Mouse (Mus musculus): ENCODE results near the gene Tk1. TPM values are rescaled to one million over a fixed set of nuclear protein-coding genes. Genes with fewer than 3 reads are reported as not detected.
"Not testable (repeated sequence)": the region's sequence is repeated elsewhere in the genome, so short reads cannot be mapped to it uniquely, and the experiment has no call there.

Tk1 gene
- polyA plus RNA-seq, 1 experiment from 2014 or later, result 57.9 TPM

DNA sequence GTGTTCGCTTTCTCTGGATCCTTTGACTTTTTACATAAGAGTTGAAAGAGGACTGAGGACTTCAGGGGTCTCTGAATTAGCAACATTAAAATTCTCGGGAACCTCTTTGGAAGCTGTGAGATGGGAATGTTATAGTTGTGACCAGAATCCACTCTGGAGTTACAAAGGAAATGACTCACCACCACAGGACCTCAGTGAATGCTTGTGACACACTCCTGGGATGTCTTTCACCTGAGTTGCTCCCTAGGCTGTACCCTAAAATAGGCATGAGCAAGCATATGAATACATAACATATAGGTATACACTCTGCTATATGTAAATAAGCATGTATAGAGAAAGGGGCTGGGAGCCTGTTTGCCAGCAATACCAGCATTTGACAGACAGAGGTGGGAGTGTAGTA, 17.5 kb upstream of the Tk1 start:
- Histone ChIP-seq H3K9me3 (replicated peaks) (no peaks in the 10 kb centered on the region), H3K27me3 (no peaks in the 10 kb centered on the region; the same call in 1 of the 2 replicates), H3K27ac (no peak overlapping the region), H3K9ac (no peak overlapping the region), H3K4me3 (no peak overlapping the region), H3K4me2 (replicated peaks) (no peak overlapping the region), H3K4me1 (peaks cover 11% of the 10 kb centered on the region), H3K36me3 (no peaks in the 10 kb centered on the region)
- no peak for ATAC-seq (ENCODE audit: low FRiP score)
- WGBS, result 89% methylated on average over 2 of the region's 2 CpGs

DNA sequence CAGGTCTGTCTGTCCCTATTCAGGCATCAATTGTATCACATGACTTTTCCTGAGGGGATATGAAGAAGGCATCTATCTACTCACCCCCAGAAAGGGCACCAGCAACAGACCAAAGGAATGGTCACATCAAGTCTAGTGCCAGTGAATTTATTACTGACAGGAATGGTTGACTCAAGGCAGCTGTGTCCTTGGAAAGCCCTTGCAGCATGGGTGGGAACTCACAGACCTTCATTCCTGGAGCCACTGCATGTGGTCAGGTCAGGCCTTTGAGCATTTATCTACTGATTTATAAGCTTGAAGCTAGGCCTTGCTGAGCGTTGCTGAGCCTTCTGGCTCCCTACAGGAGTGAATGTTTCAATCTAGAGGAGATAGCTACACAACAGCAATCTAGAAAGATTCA, 15.0 kb upstream of the Tk1 start:
- Histone ChIP-seq H3K36me3 (no peaks in the 10 kb centered on the region), H3K27ac (no peak overlapping the region), H3K4me1 (no peaks in the 10 kb centered on the region), H3K27me3 (no peaks in the 10 kb centered on the region; the same call in 1 of the 2 replicates), H3K4me2 (replicated peaks) (no peak overlapping the region), H3K9ac (no peak overlapping the region), H3K4me3 (no peak overlapping the region), H3K9me3 (replicated peaks) (no peaks in the 10 kb centered on the region)
- no peak for ATAC-seq (ENCODE audit: low FRiP score)
- WGBS, result 62% methylated on average over 1 of the region's 1 CpGs

DNA sequence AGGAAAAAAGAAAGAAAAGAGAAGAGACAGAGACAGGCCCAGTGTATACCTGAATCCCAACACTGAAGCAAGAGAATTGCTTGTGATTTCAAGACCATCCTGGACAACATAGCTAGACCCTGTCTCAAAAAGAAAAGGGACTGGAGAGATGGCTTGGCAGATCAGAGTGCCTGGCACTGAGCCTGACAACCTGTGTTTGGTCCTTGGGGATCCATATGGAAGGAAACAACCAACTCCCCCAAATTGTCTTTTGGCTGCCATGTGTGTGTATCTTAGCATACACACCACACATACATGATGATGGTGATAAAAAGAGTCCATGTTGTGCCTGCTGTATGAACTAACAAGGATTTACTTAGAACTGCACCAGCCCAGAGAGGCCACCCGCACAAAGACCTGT, 13.1 kb upstream of the Tk1 start:
- no peaks in the 10 kb centered on the region; the same call in 1 of the 2 replicates for H3K27me3 ChIP-seq
- H3K4me3 ChIP-seq, result no peak overlapping the region
- 100% methylated on average over 1 of the region's 1 CpGs for WGBS
- no peak overlapping the region for H3K27ac ChIP-seq
- H3K4me2 ChIP-seq (replicated peaks), result no peak overlapping the region
- no peaks in the 10 kb centered on the region for H3K36me3 ChIP-seq
- H3K4me1 ChIP-seq, result no peaks in the 10 kb centered on the region
- ATAC-seq (ENCODE audit: low FRiP score), result no peak
- no peak overlapping the region; the same call in 1 of the 2 replicates for H3K9ac ChIP-seq
- no peaks in the 10 kb centered on the region for H3K9me3 ChIP-seq (replicated peaks)

DNA sequence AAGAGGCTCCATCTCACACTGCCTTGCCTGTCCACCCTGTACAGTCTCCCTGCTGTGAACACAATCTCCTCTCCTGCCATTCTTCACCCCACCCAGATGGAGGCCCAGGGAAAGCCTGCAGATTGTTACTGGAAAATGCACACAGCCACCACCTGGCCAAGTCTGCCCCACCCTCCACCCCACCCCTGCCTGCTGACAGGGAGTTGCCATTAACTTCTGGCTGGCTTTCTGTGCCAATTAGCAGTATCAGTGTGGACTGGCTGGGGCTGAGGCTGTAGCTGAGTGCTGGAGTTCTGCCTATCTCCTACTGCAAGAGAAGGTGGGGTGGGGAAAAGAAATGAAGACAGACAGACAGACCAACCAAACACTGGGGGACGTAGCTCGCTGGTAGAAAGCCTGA, 12.7 kb upstream of the Tk1 start:
- H3K4me1 ChIP-seq, result no peaks in the 10 kb centered on the region
- no peaks in the 10 kb centered on the region; the same call in 1 of the 2 replicates for H3K27me3 ChIP-seq
- ATAC-seq (ENCODE audit: low FRiP score), result no peak
- H3K36me3 ChIP-seq, result no peaks in the 10 kb centered on the region
- WGBS, result 73% methylated on average over 2 of the region's 2 CpGs
- no peak overlapping the region for H3K27ac ChIP-seq
- no peak overlapping the region for H3K4me2 ChIP-seq (replicated peaks)
- H3K4me3 ChIP-seq, result no peak overlapping the region
- no peaks in the 10 kb centered on the region for H3K9me3 ChIP-seq (replicated peaks)
- no peak overlapping the region for H3K9ac ChIP-seq

DNA sequence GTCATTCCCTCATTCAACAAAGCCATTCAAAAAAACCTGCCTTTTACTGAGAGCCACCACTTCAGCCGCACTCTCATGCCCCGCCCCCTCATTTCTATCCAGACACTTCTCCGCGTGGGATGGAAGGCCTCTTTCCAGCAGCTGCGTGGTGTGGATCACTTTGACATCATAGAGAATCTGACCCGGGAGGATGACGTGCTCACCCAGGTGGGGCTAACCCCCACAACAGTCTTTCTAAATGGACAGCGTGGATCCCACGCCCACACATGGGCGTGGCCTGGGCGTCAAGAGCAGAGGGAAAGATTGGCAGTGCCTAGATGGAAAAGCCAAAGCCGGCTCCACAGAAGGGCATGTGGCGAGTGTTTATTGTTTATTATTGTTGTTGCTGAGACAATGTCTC, 10.4 kb upstream of the Tk1 start:
- WGBS, result 32% methylated on average over 13 of the region's 13 CpGs
- no peak for ATAC-seq (ENCODE audit: low FRiP score)
- H3K9me3 ChIP-seq (replicated peaks), result no peaks in the 10 kb centered on the region
- H3K4me3 ChIP-seq, result no peak overlapping the region
- peaks cover 6% of the 10 kb centered on the region for H3K4me1 ChIP-seq
- no peaks in the 10 kb centered on the region; the same call in 1 of the 2 replicates for H3K27me3 ChIP-seq
- no peak overlapping the region for H3K9ac ChIP-seq
- H3K27ac ChIP-seq, result no peak overlapping the region
- H3K36me3 ChIP-seq, result no peaks in the 10 kb centered on the region
- peak overlapping the region; percentile 39 for H3K4me2 ChIP-seq (replicated peaks)

DNA sequence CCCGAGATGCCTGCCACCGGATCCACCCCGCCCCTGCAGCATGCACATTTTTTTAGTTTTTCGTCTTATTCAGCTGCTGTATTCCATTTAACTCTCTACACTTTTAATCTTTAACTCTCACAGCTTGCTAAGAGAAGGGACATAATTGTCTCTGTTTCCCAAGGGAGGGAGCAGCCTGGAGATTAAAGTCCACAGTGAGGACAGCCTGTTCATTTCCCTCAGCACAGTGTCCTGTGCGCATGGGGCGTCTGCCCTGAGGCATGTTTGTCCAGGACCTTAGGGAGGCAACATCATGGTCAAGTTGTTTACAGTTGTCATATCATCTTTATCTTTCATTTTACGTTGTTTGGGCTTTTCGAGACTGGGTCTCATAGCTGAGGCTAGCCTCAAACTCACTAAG, 8.2 kb upstream of the Tk1 start:
- no peak overlapping the region for H3K4me2 ChIP-seq (replicated peaks)
- 94% methylated on average over 8 of the region's 8 CpGs for WGBS
- no peak for ATAC-seq (ENCODE audit: low FRiP score)
- H3K36me3 ChIP-seq, result no peaks in the 10 kb centered on the region
- H3K4me1 ChIP-seq, result peaks cover 9% of the 10 kb centered on the region
- no peaks in the 10 kb centered on the region; the same call in 1 of the 2 replicates for H3K27me3 ChIP-seq
- no peak overlapping the region for H3K4me3 ChIP-seq
- H3K27ac ChIP-seq, result no peak overlapping the region
- H3K9ac ChIP-seq, result no peak overlapping the region
- H3K9me3 ChIP-seq (replicated peaks), result no peaks in the 10 kb centered on the region

DNA sequence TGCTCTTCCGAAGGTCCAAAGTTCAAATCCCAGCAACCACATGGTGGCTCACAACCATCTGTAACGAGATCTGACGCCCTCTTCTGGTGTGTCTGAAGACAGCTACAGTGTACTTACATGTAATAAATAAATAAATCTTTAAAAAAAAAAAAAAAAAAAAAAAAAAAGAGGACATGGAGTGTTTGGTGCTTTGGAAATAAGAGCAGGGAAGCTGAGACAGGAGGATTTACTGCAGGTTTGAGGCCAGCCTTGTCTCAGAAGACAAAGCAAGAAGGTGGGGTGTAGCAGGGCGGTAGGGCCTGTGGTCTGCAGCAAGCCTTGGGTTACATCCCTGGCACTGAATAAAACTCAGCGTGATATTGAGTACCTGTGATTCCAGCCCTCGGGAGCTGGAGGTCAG, 7.6 kb upstream of the Tk1 start:
- H3K4me2 ChIP-seq (replicated peaks); H3K9ac ChIP-seq; ATAC-seq (ENCODE audit: low FRiP score); H3K9me3 ChIP-seq (replicated peaks); H3K27ac ChIP-seq; H3K27me3 ChIP-seq; H3K36me3 ChIP-seq; H3K4me3 ChIP-seq: not testable (repeated sequence)
- peaks cover 11% of the 10 kb centered on the region for H3K4me1 ChIP-seq
- 74% methylated on average over 6 of the region's 6 CpGs for WGBS

DNA sequence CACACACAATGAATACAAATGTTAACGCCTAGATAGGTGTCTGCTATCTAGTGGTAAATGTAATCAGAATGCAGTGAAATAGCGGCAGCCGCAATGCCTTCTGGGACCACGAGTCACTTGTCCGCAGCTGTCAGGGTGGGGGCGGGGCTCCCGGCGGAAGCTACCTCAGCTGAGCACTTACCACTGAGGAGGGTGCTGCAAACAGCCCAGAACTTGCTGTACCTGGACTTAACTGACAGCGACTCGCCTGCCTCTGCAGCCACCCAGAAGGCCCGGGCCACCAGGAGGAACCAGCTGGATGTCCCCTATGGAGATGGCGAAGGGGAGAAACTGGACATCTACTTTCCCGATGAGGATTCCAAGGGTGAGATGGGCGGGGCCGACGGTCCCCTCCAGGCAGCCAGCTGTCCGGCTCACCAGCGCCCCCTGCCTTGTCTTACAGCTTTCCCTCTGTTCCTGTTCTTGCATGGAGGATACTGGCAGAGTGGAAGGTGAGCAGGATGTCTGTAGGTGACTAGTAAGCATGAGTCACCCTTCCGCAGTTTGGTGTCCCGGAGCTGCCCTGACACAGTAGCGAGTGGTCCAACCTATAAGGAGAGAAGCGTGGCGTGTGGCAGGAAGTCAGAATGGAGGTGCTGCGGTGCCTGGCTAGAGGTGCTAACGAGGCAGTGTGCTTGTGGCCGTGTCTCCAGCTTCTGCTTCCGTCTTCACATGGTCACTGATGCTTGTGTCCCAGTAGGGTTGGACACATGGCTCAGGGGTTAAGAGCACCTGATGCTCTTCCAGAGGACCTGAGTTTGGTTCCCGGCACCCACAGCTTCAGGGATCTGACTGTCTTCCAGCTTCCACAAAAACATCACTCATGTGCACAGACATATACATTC, 6.4 kb upstream of the Tk1 start:
- WGBS, result 18% methylated on average over 28 of the region's 28 CpGs
- Histone ChIP-seq H3K9ac (0 out of 2 replicates have a peak overlapping the region, but pooled peaks have one; percentile 5), H3K27me3 (no peaks in the 10 kb centered on the region; the same call in 1 of the 2 replicates), H3K4me2 (replicated peaks) (peak overlapping the region; percentile 51), H3K27ac (peak overlapping the region; percentile 31; the same call in 1 of the 2 replicates), H3K4me3 (peak overlapping the region; percentile 27), H3K36me3 (no peaks in the 10 kb centered on the region), H3K9me3 (replicated peaks) (no peaks in the 10 kb centered on the region), H3K4me1 (peaks cover 20% of the 10 kb centered on the region)
- peak; percentile 75 for ATAC-seq (ENCODE audit: low FRiP score)

DNA sequence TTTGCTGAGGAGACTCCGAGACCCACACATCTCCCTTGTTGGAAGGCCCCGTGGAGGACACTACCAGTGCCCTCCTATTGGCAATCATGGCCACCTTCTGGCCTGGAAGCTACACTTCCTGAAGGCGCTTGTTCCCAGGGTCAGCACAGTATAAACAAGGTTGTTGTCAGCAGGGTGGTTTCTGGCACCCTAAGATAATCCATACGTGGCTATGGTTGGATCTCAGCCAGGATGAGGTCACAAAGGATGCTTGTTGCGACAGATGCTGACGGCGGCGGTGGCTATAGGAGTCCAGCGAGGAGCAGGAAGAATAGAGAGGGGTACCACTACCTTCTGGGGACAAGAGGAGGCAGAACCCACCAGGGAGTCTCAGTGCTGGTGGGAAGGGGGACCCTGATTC, 4.5 kb upstream of the Tk1 start:
- Histone ChIP-seq H3K4me2 (replicated peaks) (no peak overlapping the region), H3K9me3 (replicated peaks) (no peaks in the 10 kb centered on the region), H3K9ac (no peak overlapping the region), H3K36me3 (no peaks in the 10 kb centered on the region), H3K4me3 (no peak overlapping the region), H3K27me3 (no peaks in the 10 kb centered on the region; the same call in 1 of the 2 replicates), H3K4me1 (peaks cover 34% of the 10 kb centered on the region), H3K27ac (no peak overlapping the region)
- WGBS, result 80% methylated on average over 9 of the region's 9 CpGs
- no peak for ATAC-seq (ENCODE audit: low FRiP score)

DNA sequence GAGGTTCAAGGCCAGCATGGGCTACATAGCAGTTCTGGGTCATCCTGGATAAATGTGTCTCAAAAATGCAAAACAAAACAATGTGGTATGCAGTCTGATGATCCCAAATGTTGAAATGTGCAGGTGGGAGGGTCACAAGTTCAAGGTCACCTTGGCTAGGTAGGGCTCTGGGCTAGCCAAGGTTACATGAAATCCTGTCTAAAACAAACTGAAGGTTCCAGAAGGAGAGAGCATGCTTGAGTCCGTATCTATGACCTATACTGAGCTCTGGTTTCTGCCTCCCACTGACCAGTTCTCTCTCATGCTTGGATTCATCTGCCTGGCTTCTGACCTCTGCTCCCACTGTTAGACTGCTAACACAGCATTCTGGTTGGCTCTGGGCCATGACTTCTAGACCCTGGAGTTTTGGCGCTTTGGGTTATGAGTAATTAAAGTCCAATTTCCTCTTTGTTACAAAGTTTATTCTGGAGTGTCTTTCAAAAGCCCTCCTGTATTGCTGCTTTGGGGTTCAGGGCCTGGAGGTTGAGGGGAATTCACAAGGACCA, 3.9 kb upstream of the Tk1 start:
- peaks cover 38% of the 10 kb centered on the region for H3K4me1 ChIP-seq
- 77% methylated on average over 2 of the region's 2 CpGs for WGBS

DNA sequence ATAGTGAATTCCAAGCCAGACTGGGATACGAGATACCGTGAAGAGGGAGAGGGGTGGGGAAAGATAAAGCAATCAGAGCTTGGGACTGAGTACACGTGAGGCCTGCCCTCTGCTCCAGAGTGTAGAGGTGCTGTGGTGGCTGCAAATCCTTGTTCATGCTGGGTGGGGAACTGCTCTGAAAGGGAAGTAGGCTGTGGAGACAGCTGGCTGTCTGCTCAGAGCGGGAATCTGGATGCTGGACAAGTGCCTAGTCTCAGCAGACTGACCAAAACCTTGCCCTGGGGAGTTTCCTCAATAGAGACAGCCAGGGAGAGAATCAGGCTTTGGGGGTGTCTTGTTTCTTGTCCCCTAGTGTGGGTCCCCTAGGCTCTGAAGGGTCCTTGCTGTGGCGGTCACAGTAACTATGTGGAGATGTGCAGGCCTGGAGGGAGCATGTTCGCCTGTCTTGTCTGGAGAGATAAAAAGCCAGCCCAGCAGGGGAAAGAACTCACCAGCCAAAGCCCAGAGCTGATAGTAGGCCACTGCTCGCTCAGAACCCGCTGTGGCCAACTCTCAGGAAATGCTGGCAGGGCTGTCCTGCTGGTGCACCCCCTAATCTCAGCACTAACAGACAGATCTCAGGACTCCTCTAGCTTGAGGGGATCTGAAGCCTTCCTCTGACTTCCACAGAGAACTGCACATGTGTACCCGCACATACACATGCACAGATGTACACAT, 3.2 kb upstream of the Tk1 start:
- ATAC-seq (ENCODE audit: low FRiP score), result no peak
- H3K4me1 ChIP-seq, result peaks cover 43% of the 10 kb centered on the region
- no peaks in the 10 kb centered on the region for H3K27me3 ChIP-seq
- no peak overlapping the region for H3K9ac ChIP-seq
- H3K9me3 ChIP-seq (replicated peaks), result no peaks in the 10 kb centered on the region
- 0 out of 2 replicates have a peak overlapping the region, but pooled peaks have one; percentile 19 for H3K27ac ChIP-seq
- H3K36me3 ChIP-seq, result no peaks in the 10 kb centered on the region
- WGBS, result 53% methylated on average over 9 of the region's 9 CpGs
- H3K4me2 ChIP-seq (replicated peaks), result no peak overlapping the region
- H3K4me3 ChIP-seq, result no peak overlapping the region

More for the DNA sequence above, 3.9 kb upstream of the Tk1 start:
- Histone ChIP-seq H3K9me3 (replicated peaks) (no peaks in the 10 kb centered on the region), H3K27ac (no peak overlapping the region), H3K4me3 (no peak overlapping the region), H3K9ac (no peak overlapping the region), H3K27me3 (no peaks in the 10 kb centered on the region), H3K4me2 (replicated peaks) (no peak overlapping the region), H3K36me3 (no peaks in the 10 kb centered on the region)
- ATAC-seq (ENCODE audit: low FRiP score), result no peak

DNA sequence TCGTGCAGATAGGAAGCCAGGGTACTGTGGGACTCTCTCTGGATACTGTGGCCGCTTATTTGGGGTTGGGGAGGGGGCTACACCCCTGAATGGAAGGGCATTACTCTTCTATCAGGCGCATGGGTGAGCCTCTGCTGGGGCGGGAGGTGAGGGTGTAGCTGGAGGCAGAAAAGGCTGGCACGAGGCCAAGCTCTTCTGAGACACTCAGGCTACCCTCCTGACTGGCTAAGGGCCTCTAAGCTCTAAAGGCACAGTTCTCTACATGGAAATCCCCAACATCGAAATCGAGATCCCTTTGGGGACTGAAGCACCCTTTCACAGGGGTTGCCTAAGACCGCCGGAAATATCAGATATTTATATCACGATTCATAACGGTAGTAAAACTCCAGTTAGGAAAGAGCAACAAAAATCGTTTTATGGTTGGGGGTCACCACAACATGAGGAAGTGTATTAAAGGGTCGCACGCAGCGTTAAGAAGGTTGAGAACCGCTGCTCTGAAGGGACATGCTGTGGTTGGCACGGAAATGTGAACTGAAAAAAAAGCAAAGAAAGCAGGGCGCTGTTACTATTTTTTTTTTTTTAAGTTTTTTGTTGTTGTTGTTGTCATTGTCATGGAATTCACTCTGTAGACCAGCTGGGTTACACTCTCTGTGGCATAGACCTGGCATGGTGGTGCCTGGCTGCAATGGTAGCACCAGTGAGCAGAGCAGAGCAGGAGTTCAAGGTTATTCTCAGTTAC, 2.4 kb upstream of the Tk1 start:
- Histone ChIP-seq H3K27ac (no peak overlapping the region), H3K4me2 (replicated peaks) (no peak overlapping the region), H3K9me3 (replicated peaks) (no peaks in the 10 kb centered on the region), H3K9ac (no peak overlapping the region), H3K27me3 (no peaks in the 10 kb centered on the region), H3K36me3 (no peaks in the 10 kb centered on the region), H3K4me1 (peaks cover 45% of the 10 kb centered on the region), H3K4me3 (no peak overlapping the region)
- WGBS, result 88% methylated on average over 18 of the region's 18 CpGs
- ATAC-seq (ENCODE audit: low FRiP score), result no peak

All from hindbrain, embryonic 12.5 days (tissue).